Mouse (Mus musculus): ENCODE results near the gene Olfr1463.

The Olfr1463 gene

GRCm38 (mm10) chr19:13231028-13231427, at the start of gene Olfr1463:
Gene Olfr1463 (plus strand): TSS chr19:13231328.
- DNase-seq (ENCODE audit: low spot score in 2 of 2), result no peak

GRCm38 (mm10) chr19:13185434-13185833, 45.7 kb upstream of the Olfr1463 start, which contains the start of gene Olfr1462:
Gene Olfr1462 (plus strand): TSS chr19:13185734.
- no peak for DNase-seq (ENCODE audit: low spot score in 2 of 2)

- no peak for DNase-seq (ENCODE audit: low spot score in 2 of 2)
Observed at GRCm38 (mm10) chr19:13221666-13222065, 9.5 kb upstream of the Olfr1463 start.

All from right cerebral cortex, postnatal 10 days (tissue).